Mouse (Mus musculus): Measurements from ENCODE around the gene Brinp1.

The Brinp1 gene

GRCm38 (mm10) chr4:68954322-68954901, at the start of gene Brinp1:
Gene Brinp1 (minus strand): TSS chr4:68954397.
- Histone ChIP-seq H3K36me3 (ENCODE audit: control insufficient read depth, insufficient read depth, low read length, poor library complexity, severe bottlenecking) (no peaks in the 10 kb centered on the region), H3K27me3 (ENCODE audit: control insufficient read depth, insufficient read depth, low read length, poor library complexity, severe bottlenecking) (no peaks in the 10 kb centered on the region)
- DNase-seq (ENCODE audit: low read depth, low spot score) = no peak

DNA sequence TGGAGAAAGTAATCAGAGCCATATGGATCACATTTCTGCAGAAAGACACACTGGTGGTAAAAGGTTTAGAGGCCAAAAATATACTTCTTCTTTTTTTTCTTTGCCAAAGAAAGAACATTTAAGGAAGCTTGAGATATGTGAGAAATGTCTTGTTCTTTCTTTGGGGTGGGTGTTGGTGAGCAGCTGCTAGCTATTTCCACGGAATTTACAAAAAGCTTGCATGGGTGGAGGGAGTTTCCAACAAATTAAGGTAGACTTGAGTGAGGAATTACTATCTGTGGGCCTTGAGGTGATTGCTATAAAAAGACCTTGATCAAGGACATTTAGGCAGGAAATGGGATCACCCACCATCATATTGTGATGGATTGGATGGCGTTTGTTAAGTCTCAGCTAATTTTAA, 3.1 kb upstream of the Brinp1 start:
- no peak for DNase-seq (ENCODE audit: low read depth, low spot score)
- H3K27me3 ChIP-seq (ENCODE audit: control insufficient read depth, insufficient read depth, low read length, poor library complexity, severe bottlenecking) = no peaks in the 10 kb centered on the region
- H3K36me3 ChIP-seq (ENCODE audit: control insufficient read depth, insufficient read depth, low read length, poor library complexity, severe bottlenecking) = no peaks in the 10 kb centered on the region

- H3K27me3 ChIP-seq (ENCODE audit: control insufficient read depth, insufficient read depth, low read length, poor library complexity, severe bottlenecking) = no peaks in the 10 kb centered on the region
- H3K36me3 ChIP-seq (ENCODE audit: control insufficient read depth, insufficient read depth, low read length, poor library complexity, severe bottlenecking) = no peaks in the 10 kb centered on the region
- DNase-seq (ENCODE audit: low read depth, low spot score) = no peak
These were observed 1.4 kb upstream of the Brinp1 start for GRCm38 (mm10) chr4:68955621-68956020.

DNA sequence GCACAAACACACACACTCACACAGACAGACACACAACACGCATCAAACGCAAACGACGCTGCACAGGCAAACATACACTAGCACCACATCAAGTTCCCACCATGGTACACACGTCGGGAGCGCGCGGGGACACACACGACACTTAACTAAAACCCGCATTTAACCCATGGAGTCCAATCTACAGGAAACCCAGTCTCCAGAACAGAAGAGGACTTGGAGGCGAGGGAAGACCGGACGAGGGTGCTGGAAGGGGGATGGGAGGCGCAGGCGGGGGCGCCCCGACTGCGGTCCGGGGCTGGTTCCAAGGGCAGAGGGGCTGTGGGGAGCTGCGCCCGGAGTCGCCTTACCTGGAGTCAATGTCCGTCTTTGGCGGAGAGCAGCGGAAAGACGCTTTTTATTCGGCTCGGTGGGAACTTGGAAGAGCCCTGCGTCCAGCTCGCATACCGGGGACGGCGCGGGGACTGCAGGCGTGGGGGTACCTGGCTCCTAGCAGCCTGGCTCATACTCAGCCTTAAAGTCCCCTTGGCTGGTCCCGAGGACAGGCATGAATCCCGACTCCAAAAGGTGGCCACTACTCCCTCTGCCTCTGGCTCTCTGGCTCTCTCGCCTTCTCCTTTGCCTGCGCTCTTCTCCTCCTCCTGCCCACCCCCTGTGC, 403 bp downstream of the Brinp1 start:
- H3K36me3 ChIP-seq (ENCODE audit: control insufficient read depth, insufficient read depth, low read length, poor library complexity, severe bottlenecking) = no peaks in the 10 kb centered on the region
- DNase-seq (ENCODE audit: low read depth, low spot score) = no peak
- no peaks in the 10 kb centered on the region for H3K27me3 ChIP-seq (ENCODE audit: control insufficient read depth, insufficient read depth, low read length, poor library complexity, severe bottlenecking)

- no peaks in the 10 kb centered on the region for H3K36me3 ChIP-seq (ENCODE audit: control insufficient read depth, insufficient read depth, low read length, poor library complexity, severe bottlenecking)
- no peaks in the 10 kb centered on the region for H3K27me3 ChIP-seq (ENCODE audit: control insufficient read depth, insufficient read depth, low read length, poor library complexity, severe bottlenecking)
- DNase-seq (ENCODE audit: low read depth, low spot score) = no peak
These were observed 1.1 kb downstream of the Brinp1 start for GRCm38 (mm10) chr4:68953131-68953551.

GRCm38 (mm10) chr4:68950556-68950955, 3.6 kb downstream of the Brinp1 start:
- no peaks in the 10 kb centered on the region for H3K27me3 ChIP-seq (ENCODE audit: control insufficient read depth, insufficient read depth, low read length, poor library complexity, severe bottlenecking)
- DNase-seq (ENCODE audit: low read depth, low spot score) = no peak
- H3K36me3 ChIP-seq (ENCODE audit: control insufficient read depth, insufficient read depth, low read length, poor library complexity, severe bottlenecking) = no peaks in the 10 kb centered on the region

GRCm38 (mm10) chr4:68942938-68943337, 11.3 kb downstream of the Brinp1 start:
- Histone ChIP-seq H3K27me3 (ENCODE audit: control insufficient read depth, insufficient read depth, low read length, poor library complexity, severe bottlenecking) (no peaks in the 10 kb centered on the region), H3K36me3 (ENCODE audit: control insufficient read depth, insufficient read depth, low read length, poor library complexity, severe bottlenecking) (no peaks in the 10 kb centered on the region)
- no peak for DNase-seq (ENCODE audit: low read depth, low spot score)

GRCm38 (mm10) chr4:68930022-68930421, 24.2 kb downstream of the Brinp1 start:
- Histone ChIP-seq H3K36me3 (ENCODE audit: control insufficient read depth, insufficient read depth, low read length, poor library complexity, severe bottlenecking) (no peaks in the 10 kb centered on the region), H3K27me3 (ENCODE audit: control insufficient read depth, insufficient read depth, low read length, poor library complexity, severe bottlenecking) (no peaks in the 10 kb centered on the region)
- no peak for DNase-seq (ENCODE audit: low read depth, low spot score)

DNA sequence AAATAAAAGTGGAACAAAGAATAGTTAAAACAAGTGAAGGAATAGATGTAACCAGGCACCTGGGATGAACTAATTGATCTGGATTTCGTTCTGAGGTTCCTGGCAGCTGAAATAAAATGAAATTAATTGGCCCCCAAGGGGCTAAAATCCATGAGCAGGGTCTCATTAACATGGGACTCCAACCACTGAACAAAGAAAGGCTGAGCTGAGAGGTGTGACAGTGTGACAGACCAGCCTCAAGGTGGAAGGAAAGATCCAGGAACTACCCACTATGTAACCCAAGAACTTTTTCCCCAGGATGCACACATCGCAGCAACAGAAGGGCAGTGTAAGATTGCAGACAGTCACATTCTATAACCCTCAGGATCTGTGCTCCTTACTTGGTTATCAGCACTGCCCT, 28.1 kb downstream of the Brinp1 start:
- Histone ChIP-seq H3K27me3 (ENCODE audit: control insufficient read depth, insufficient read depth, low read length, poor library complexity, severe bottlenecking) (no peaks in the 10 kb centered on the region), H3K36me3 (ENCODE audit: control insufficient read depth, insufficient read depth, low read length, poor library complexity, severe bottlenecking) (no peaks in the 10 kb centered on the region)
- no peak for DNase-seq (ENCODE audit: low read depth, low spot score)

- no peak for DNase-seq (ENCODE audit: low read depth, low spot score)
These were observed 31.3 kb downstream of the Brinp1 start for GRCm38 (mm10) chr4:68922944-68923343.

DNA sequence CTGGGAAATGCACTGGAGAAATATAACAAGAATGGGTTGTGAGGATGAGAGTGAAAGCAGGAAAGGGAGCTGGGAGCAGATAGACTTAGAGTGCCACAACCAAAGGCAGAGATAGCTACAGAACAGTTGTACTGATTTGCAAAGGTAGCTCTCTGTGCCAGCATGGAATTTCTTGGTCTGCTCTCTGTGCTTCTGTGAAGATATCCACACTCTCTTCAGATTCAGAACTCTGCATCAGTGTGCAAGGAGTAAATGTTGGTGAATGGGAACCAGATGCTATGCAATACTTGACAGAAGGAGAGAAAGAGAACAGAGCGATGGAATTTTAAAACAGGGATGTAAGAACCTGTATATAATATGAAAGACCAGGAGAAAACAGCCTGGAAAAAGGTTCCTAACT, 31.7 kb downstream of the Brinp1 start:
- H3K36me3 ChIP-seq (ENCODE audit: control insufficient read depth, insufficient read depth, low read length, poor library complexity, severe bottlenecking) = no peaks in the 10 kb centered on the region
- DNase-seq (ENCODE audit: low read depth, low spot score) = no peak
- H3K27me3 ChIP-seq (ENCODE audit: control insufficient read depth, insufficient read depth, low read length, poor library complexity, severe bottlenecking) = no peaks in the 10 kb centered on the region

More at GRCm38 (mm10) chr4:68922944-68923343, 31.3 kb downstream of the Brinp1 start:
- no peaks in the 10 kb centered on the region for H3K27me3 ChIP-seq (ENCODE audit: control insufficient read depth, insufficient read depth, low read length, poor library complexity, severe bottlenecking)
- no peaks in the 10 kb centered on the region for H3K36me3 ChIP-seq (ENCODE audit: control insufficient read depth, insufficient read depth, low read length, poor library complexity, severe bottlenecking)

DNA sequence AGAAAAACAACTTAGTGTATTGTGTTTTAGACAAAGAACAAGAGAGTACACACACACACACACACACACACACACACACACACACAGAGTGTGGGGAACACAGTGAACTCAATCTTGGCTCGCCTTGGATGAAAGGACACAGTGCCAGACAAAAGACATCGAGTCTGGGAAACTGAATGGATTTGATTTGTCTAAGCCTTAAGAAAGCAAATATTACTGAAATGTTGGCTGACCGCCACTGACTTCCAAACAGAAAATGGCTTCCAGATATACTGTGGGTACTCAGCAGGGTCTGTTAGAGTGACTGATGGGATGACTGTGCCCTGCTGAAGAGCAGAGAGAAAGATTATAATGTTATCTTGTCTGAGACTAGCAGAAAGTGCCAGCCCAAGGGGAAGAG, 34.1 kb downstream of the Brinp1 start:
- no peaks in the 10 kb centered on the region for H3K27me3 ChIP-seq (ENCODE audit: control insufficient read depth, insufficient read depth, low read length, poor library complexity, severe bottlenecking)
- DNase-seq (ENCODE audit: low read depth, low spot score) = no peak

DNA sequence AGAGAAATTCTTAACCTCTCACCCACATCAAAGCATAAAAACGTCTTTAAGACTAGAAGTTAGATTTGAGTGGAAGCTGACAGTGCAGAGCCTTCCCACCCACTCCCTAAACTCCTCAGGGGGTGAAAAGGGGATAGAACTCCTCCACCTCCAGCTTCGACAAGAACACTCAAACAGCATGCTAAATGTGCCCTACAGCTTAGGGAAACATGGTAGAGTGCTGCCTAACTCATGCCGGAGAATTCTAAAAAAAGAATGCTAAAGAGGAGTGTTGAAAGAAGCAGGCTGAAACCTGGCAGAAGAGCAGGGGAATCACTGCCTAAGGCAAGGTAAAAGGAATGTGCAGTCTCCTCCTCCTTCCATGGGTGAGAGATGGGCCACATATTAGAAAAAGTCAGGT, 43.3 kb downstream of the Brinp1 start:
- Histone ChIP-seq H3K27me3 (ENCODE audit: control insufficient read depth, insufficient read depth, low read length, poor library complexity, severe bottlenecking) (no peaks in the 10 kb centered on the region), H3K36me3 (ENCODE audit: control insufficient read depth, insufficient read depth, low read length, poor library complexity, severe bottlenecking) (no peaks in the 10 kb centered on the region)
- no peak for DNase-seq (ENCODE audit: low read depth, low spot score)

More for the DNA sequence above, 34.1 kb downstream of the Brinp1 start:
- H3K36me3 ChIP-seq (ENCODE audit: control insufficient read depth, insufficient read depth, low read length, poor library complexity, severe bottlenecking) = no peaks in the 10 kb centered on the region

GRCm38 (mm10) chr4:68906417-68907210, 47.6 kb downstream of the Brinp1 start:
- H3K36me3 ChIP-seq (ENCODE audit: control insufficient read depth, insufficient read depth, low read length, poor library complexity, severe bottlenecking) = no peaks in the 10 kb centered on the region
- H3K27me3 ChIP-seq (ENCODE audit: control insufficient read depth, insufficient read depth, low read length, poor library complexity, severe bottlenecking) = no peaks in the 10 kb centered on the region
- no peak for DNase-seq (ENCODE audit: low read depth, low spot score)

DNA sequence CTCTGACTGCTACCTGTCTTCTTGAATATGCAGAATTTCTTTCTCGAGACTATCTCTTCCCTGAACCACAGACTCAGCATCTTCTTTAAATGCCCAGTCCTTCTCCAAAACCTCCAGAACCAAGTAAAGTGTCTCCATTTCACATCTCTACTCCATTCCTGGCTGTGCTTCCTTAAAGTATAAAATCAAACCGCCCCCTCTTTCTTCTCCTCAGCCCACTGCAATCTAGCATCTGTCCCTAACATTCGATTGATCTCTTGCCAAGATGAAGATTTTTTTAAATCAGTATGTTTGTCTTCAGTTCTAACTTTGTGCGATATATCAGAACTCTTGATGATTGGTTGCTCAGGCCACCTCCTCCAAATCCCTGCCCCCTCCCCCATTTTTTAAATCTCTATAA, 63.7 kb downstream of the Brinp1 start:
- H3K36me3 ChIP-seq (ENCODE audit: control insufficient read depth, insufficient read depth, low read length, poor library complexity, severe bottlenecking) = no peaks in the 10 kb centered on the region
- no peaks in the 10 kb centered on the region for H3K27me3 ChIP-seq (ENCODE audit: control insufficient read depth, insufficient read depth, low read length, poor library complexity, severe bottlenecking)
- DNase-seq (ENCODE audit: low read depth, low spot score) = no peak
